Mouse (Mus musculus) olfactory bulb, adult 2 months (tissue): Measurements from ENCODE around the gene Tcf3. TPM values are rescaled to one million over a fixed set of nuclear protein-coding genes. Genes with fewer than 3 reads are reported as not detected.

Experiments
- H3K27ac ChIP-seq: fragments of 200-500 bp; 2 replicates; pipeline ENCODE4 v1.5.1; 2012; ENCODE audit warnings: low read depth, low read length; ENCODE audit not compliant: insufficient read depth
- H3K4me1 ChIP-seq: fragments of 200-500 bp; 2 replicates; pipeline ENCODE4 v1.6.1; 2012; ENCODE audit warnings: low read length; ENCODE audit not compliant: control insufficient read depth, insufficient read depth
- H3K4me3 ChIP-seq: fragments of 200-500 bp; 2 replicates; pipeline ENCODE4 v1.5.1; 2012; ENCODE audit warnings: mild to moderate bottlenecking, low read depth, low read length, moderate library complexity; ENCODE audit not compliant: insufficient read depth
- CTCF ChIP-seq: fragments of 200-500 bp; IDR thresholded peaks from 2 replicates; pipeline ENCODE4 v1.5.1; 2012; ENCODE audit warnings: low read depth, mild to moderate bottlenecking, low read length, moderate library complexity; ENCODE audit not compliant: insufficient read depth
- POLR2A ChIP-seq: fragments of 200-500 bp; IDR thresholded peaks from 2 replicates; pipeline ENCODE4 v1.6.1; 2012; ENCODE audit warnings: mild to moderate bottlenecking, low read depth, low read length, moderate library complexity; ENCODE audit not compliant: insufficient read depth
- WGBS: fragments of 180-500 bp; shearing (Covaris S2); methylation state at CpG from one replicate; pipeline ENCODE4 v1.1.7; 2018; 5-methylcytosine and 5-hydroxymethylcytosine counted together
- polyA plus RNA-seq: library from polyadenylated mRNA; stranded (reverse); fragments of >200 nt; gene quantifications from 2 replicates; pipeline ENCODE4 v1.2.4, GENCODE M21; 2012; ENCODE audit warnings: low replicate concordance; ENCODE audit not compliant: missing spikeins, insufficient read depth, insufficient read length

Tcf3 gene
- polyA plus RNA-seq, 1 experiment = not detected

GRCm38 (mm10) chr10:80392687-80393086 is 40.8 kb downstream of the Tcf3 start:
- H3K4me3 ChIP-seq = no peak overlapping the region
- no peak overlapping the region for H3K27ac ChIP-seq
- H3K4me1 ChIP-seq = peaks cover 18% of the 10 kb centered on the region
- 95% methylated on average over 5 of the region's 5 CpGs for WGBS
- TF ChIP-seq POLR2A (no peak), CTCF (no peak)

DNA sequence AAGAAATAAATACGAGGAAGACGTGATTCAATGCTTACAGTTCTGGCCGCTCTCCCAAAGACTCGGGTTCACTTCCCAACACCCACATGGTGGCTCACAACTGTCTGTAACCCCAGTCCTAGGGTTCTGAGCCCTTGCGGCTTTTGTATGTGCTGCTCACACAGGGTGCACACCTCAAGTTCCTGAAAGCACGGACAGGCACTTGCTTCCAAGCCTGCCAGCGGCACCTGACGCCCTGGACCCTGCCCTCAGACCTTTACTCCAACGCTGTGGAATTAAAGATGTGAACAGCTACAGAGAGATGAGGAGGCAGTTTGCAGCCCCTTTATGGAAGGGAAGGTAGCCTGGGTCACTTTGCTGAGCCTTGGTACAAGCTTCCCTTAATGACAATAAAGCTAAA is 42.8 kb downstream of the Tcf3 start:
- peaks cover 20% of the 10 kb centered on the region for H3K4me1 ChIP-seq
- TF ChIP-seq POLR2A (no peak), CTCF (no peak)
- H3K27ac ChIP-seq = no peak overlapping the region
- H3K4me3 ChIP-seq = no peak overlapping the region
- WGBS = 77% methylated on average over 9 of the region's 9 CpGs

- TF ChIP-seq POLR2A = no peak
- no peak for TF ChIP-seq CTCF
- 73% methylated on average over 4 of the region's 4 CpGs for WGBS
- peaks cover 35% of the 10 kb centered on the region for H3K4me1 ChIP-seq
- H3K4me3 ChIP-seq = no peak overlapping the region
- H3K27ac ChIP-seq = no peak overlapping the region
These were observed 44.2 kb downstream of the Tcf3 start for GRCm38 (mm10) chr10:80389185-80389708.

DNA sequence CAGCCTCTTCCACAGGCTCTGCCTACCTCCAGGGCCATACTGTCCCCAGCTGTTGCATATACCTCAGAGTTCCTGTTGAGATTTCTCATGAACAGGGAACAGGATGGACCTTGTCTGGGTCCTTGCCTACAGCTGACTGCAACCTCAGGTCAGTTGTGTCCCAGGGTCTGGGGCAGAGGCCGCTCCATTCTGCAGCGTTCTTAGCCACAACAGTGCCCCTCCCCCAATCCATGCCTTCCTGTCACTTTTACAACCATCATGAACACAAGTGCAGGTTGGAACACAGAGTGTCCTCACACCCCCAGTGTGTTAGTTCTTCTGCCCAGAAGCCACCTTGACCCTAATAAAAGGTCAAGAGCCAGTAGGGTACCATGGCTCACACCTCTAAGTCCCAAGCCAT is 44.7 kb downstream of the Tcf3 start:
- no peak overlapping the region for H3K27ac ChIP-seq
- no peak for TF ChIP-seq CTCF
- TF ChIP-seq POLR2A = no peak
- no peak overlapping the region for H3K4me3 ChIP-seq
- 23% methylated on average over 2 of the region's 2 CpGs for WGBS
- peaks cover 39% of the 10 kb centered on the region for H3K4me1 ChIP-seq

DNA sequence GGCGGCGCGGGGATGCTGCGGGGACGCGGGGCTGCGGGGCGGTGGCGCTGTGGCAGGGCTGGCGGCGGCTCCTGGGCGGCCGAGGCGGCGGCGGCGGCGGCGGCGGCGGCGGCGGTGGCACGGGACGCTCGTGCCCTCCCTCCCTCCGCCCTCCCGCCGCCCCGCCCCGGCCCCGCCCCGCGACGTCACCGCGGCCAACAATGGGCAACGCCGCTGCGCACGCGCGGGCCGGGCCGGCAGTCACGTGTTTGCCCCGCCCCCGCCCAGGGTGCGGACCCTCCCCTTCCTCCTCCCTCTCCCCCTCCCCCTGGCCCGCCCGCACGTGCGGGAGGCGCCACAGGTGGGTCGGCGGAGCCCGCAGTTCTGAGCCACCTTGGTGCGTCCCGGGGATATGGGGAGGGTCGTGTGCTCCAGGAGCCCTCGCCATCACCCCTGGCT is 45.9 kb downstream of the Tcf3 start, which contains the start of gene Mex3d:
Gene Mex3d (minus strand): TSS at position 138 of the 438 bp plus-strand sequence.
- Histone ChIP-seq H3K4me1 (peaks cover 44% of the 10 kb centered on the region), H3K4me3 (peak within 1 kb of the TSS; percentile 95), H3K27ac (peak within 1 kb of the TSS; percentile 36)
- WGBS = 13% methylated on average over 59 of the region's 61 CpGs
- 0 out of 2 replicates have a peak, but pooled peaks have one; percentile 26 for TF ChIP-seq POLR2A
- TF ChIP-seq CTCF = no peak

GRCm38 (mm10) chr10:80386735-80387471 is 46.5 kb downstream of the Tcf3 start:
- 6% methylated on average over 92 of the region's 94 CpGs for WGBS
- H3K4me3 ChIP-seq = peak overlapping the region; percentile 95
- peaks cover 44% of the 10 kb centered on the region for H3K4me1 ChIP-seq
- H3K27ac ChIP-seq = peak overlapping the region; percentile 36; the same call in 1 of the 2 replicates
- TF ChIP-seq POLR2A (no peak), CTCF (no peak)

- TF ChIP-seq POLR2A (no peak), CTCF (no peak)
- 3% methylated on average over 34 of the region's 34 CpGs for WGBS
- peak overlapping the region; percentile 36 for H3K27ac ChIP-seq
These were observed 47.4 kb downstream of the Tcf3 start for GRCm38 (mm10) chr10:80385811-80386734.

GRCm38 (mm10) chr10:80385310-80385709 is 48.1 kb downstream of the Tcf3 start:
- TF ChIP-seq CTCF = no peak
- no peak for TF ChIP-seq POLR2A
- no peak overlapping the region for H3K27ac ChIP-seq
- WGBS = 24% methylated on average over 7 of the region's 7 CpGs

More at GRCm38 (mm10) chr10:80385811-80386734, 47.4 kb downstream of the Tcf3 start:
- Histone ChIP-seq H3K4me1 (peaks cover 44% of the 10 kb centered on the region), H3K4me3 (peak overlapping the region; percentile 95)

More at GRCm38 (mm10) chr10:80385310-80385709, 48.1 kb downstream of the Tcf3 start:
- Histone ChIP-seq H3K4me3 (peak overlapping the region; percentile 95), H3K4me1 (peaks cover 44% of the 10 kb centered on the region)
